Mouse (Mus musculus) erythroblast, embryonic 14.5 days (primary cell): ENCODE data around the gene Tiam1.

Experiments used
- GATA1 ChIP-seq: IDR thresholded peaks from 2 replicates; pipeline ENCODE4 v1.6.1; 2012; ENCODE audit warnings: low read length, inconsistent platforms, mixed read lengths
- TAL1 ChIP-seq: IDR thresholded peaks from 3 replicates; pipeline ENCODE4 v1.6.1; 2012; ENCODE audit warnings: low read length, inconsistent platforms, mixed read lengths

DNA sequence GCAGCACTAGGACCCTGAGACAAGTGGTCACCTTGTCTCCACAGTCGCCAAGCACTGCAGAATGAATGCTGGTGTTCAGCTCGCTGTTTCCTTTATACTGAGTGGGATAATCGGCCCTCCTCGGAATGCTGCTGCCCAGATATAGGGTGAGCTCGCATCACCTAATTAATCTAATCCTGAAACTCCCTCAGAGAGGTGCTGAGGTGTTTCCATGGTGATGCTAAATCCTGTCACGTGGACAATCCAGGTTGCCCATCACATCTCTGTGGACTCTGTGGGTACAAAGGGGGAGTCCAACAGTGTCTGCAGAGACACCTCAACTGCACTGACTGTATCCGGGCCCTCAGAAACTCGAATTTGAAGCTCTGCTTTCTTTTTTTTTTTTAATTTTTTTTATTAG, 27.8 kb upstream of the Tiam1 start:
- TF ChIP-seq TAL1, result no peak
- no peak for TF ChIP-seq GATA1
